Mouse (Mus musculus) Patski (cell line): ENCODE measurements around the gene Sbk1. TPM values are rescaled to one million over a fixed set of nuclear protein-coding genes. Genes with fewer than 3 reads are reported as not detected.
"Not testable (repeated sequence)": the region's sequence is repeated elsewhere in the genome, so short reads cannot be mapped to it uniquely, and the experiment has no call there.

Experiments
- ATAC-seq: fragments of 100-300 bp; one replicate; pipeline ENCODE4 v1.8.0; 2021
- CTCF ChIA-PET: fragments of 350-600 bp; sonication (Branson Sonifier 250); formaldehyde crosslinking; loops from one replicate; lab custom pipeline; 2022; ENCODE audit warnings: inconsistent platforms; lab: Charles Lee
- POLR2A ChIA-PET: fragments of 350-600 bp; sonication (Branson Sonifier 250); formaldehyde crosslinking; loops from one replicate; lab custom pipeline; 2022; ENCODE audit warnings: antibody characterized with exemption, inconsistent platforms; lab: Charles Lee
- DNase-seq: peaks from one replicate; pipeline ENCODE4 v3.0.0-alpha.2; 2011; ENCODE audit warnings: low read depth, low spot score
- H3K27me3 ChIP-seq: fragments of 371-371 bp; one replicate; pipeline ENCODE4 v1.5.1; 2021
- CTCF ChIP-seq: fragments of 100-300 bp; IDR thresholded peaks from one replicate; pipeline ENCODE4 v1.5.1; 2021
- in situ Hi-C: fragments of 300-500 bp; cut with MboI; formaldehyde crosslinking; loops from 3 replicates; pipeline ENCODE4 v1.11.1; 2018; ENCODE audit warnings: low pct_unique_long_range_greater_than_20kb, mixed read lengths
- polyA plus RNA-seq: library from polyadenylated mRNA; unstranded; gene quantifications from one replicate; pipeline ENCODE4 v1.2.3, GENCODE M21; 2021

Sbk1 gene
- polyA plus RNA-seq, 1 experiment from 2014 or later = 19.4 TPM

DNA sequence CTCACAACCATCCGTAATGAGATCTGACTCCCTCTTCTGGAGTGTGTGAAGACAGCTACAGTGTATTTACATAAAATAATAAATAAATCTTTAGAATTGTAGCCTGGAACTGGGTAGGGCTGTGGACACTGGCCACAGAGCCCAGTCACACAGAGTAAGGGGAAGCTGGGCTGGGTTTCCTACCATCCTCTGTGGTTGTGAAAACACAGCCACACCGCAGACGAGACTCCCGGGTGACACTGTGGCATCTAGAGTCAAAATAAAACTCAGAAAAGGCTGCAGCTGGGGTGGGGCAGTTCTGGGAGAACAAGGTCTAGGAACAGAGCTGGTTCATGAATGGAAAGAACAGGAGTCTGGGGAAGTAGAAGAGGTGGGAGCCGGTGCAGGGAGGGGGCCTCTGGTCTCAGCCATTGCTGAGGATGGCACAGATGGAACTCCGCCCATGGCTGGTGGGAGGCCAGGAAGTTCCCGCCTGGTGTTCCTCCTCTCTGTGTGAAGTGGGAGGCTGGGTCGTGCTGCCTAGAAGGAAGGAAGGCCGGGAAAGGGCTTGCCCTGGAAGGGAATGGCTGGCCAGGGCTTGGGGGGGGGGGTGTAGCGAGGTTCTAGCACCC, 15.2 kb downstream of the Sbk1 start:
- POLR2A ChIA-PET = no interaction called here
- H3K27me3 ChIP-seq = no peaks in the 10 kb centered on the region
- ATAC-seq = no peak
- DNase-seq = no peak
- CTCF ChIA-PET = no interaction called here
- in situ Hi-C loops = no loop called here
- no peak for TF ChIP-seq CTCF

GRCm38 (mm10) chr7:126288104-126288497, 15.7 kb downstream of the Sbk1 start:
- CTCF ChIA-PET = no interaction called here
- in situ Hi-C loops = no loop called here
- POLR2A ChIA-PET = no interaction called here
- DNase-seq (no peak), ATAC-seq (no peak)
- no peak for TF ChIP-seq CTCF
- no peaks in the 10 kb centered on the region for H3K27me3 ChIP-seq

DNA sequence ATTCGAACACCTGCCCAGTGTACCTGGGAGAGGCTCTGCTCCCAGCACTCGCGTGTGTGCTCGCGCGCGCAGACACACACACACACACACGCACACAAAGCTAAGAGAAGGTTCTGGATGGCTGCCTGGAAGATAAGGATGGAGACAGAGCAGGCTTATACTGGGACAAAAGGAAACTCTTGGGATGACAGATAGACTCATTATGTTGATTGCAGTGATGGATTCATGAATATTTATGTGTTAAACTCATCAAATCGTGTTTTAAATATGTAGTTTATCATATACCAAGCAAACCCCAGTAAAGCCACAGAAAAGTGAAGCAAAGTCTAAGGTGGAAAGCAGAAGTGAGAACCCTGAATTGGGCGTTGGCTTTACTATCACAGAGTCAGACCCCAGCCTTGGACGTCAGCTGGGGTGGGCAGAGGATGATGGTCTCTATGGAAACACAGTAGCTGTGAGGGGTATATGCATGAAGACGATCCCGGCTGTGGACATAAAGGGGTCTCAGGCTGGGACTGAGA, 16.2 kb downstream of the Sbk1 start:
- POLR2A ChIA-PET = no interaction called here
- no peak for ATAC-seq

GRCm38 (mm10) chr7:126289371-126289770, 17.0 kb downstream of the Sbk1 start:
- DNase-seq (no peak), ATAC-seq (no peak)
- POLR2A ChIA-PET = no interaction called here
- CTCF ChIA-PET = no interaction called here
- no peak for TF ChIP-seq CTCF
- in situ Hi-C loops = no loop called here
- H3K27me3 ChIP-seq = no peaks in the 10 kb centered on the region

More for the DNA sequence above, 16.2 kb downstream of the Sbk1 start:
- CTCF ChIA-PET = no interaction called here
- H3K27me3 ChIP-seq = no peaks in the 10 kb centered on the region
- in situ Hi-C loops = no loop called here
- no peak for DNase-seq
- TF ChIP-seq CTCF = no peak

GRCm38 (mm10) chr7:126289956-126290355, 17.5 kb downstream of the Sbk1 start:
- ChIA-PET POLR2A (no interaction called here), CTCF (no interaction called here)
- no peaks in the 10 kb centered on the region for H3K27me3 ChIP-seq
- no peak for DNase-seq
- no peak for ATAC-seq
- TF ChIP-seq CTCF = no peak
- in situ Hi-C loops = no loop called here

GRCm38 (mm10) chr7:126291681-126292545, 19.5 kb downstream of the Sbk1 start:
- ChIA-PET CTCF (no interaction called here), POLR2A (no interaction called here)
- ATAC-seq = no peak
- H3K27me3 ChIP-seq = no peaks in the 10 kb centered on the region
- no peak for DNase-seq
- no peak for TF ChIP-seq CTCF
- in situ Hi-C loops = no loop called here

DNA sequence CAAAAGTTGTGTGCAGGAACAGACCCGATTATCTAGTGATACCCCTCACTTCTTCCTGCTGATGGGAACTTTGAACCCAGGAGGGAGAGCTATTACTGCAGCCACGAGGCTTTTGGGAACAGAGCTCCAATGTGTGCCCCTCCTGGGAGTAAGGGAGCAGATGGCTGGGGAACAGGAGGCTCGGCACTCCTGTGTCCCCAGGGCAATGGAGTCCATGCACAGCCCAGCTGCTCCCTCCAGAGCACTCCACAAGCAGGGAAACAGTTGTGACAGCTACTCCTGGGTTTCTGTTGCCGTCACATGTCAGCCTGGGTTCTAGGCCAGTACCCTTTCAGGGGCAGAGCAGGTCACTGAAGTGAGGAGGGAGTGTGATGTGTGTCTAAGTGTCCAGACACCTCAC, 20.7 kb downstream of the Sbk1 start:
- no peaks in the 10 kb centered on the region for H3K27me3 ChIP-seq
- POLR2A ChIA-PET = no interaction called here
- DNase-seq (no peak), ATAC-seq (no peak)
- in situ Hi-C loops = no loop called here
- TF ChIP-seq CTCF = no peak
- CTCF ChIA-PET = interaction anchor here (0.8 kb wide), 1 partner anchor 22 kb away, joined by 3 read pairs; no protein-coding TSS in a partner anchor

DNA sequence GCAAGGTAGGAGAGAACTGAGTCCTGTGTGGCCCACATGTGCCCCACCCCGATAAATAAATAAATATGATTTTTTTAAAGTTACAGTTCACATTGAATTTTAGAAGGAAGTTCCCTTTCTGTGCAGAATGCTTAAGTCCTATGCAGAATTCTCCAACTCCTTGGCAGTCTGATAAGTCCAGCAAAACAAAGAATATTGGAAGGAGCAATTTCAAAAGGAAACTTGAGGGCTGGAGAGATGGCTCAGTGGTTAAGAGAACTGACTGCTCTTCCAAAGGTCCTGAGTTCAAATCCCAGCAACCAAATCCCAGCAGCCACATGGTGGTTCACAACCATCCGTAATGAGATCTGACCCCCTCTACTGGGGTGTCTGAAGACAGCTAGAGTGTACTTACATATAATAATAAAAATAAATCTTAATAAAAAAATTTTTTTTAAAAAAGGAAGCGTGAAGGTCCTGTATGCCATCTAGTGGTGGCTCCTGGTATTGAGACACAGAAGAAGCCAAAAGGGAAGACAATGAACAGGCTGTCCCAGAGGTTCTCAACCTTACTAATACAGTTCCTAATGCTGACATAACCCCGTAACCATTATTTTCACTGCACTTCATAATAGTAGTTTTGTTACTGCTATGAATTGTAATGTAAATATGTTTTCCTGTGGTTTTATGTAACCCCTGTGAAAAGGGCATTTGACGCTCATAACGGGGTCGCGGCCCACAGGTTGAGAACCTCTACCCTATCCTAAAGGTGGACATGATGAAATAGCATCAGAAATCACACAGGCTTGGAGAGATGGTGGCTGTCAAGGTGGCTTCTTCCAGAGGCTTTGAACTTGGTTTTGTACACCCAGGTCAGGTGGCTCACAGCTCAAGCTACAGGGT, 25.4 kb downstream of the Sbk1 start:
- no peak for ATAC-seq
- CTCF ChIA-PET = interaction anchor here (0.7 to 1.6 kb wide), 6 partner anchors 17 to 92 kb away, joined by 3 to 4 read pairs (median 3); no protein-coding TSS in a partner anchor
- no peaks in the 10 kb centered on the region for H3K27me3 ChIP-seq
- in situ Hi-C loops = no loop called here
- no peak for DNase-seq
- no peak for TF ChIP-seq CTCF
- POLR2A ChIA-PET = no interaction called here

GRCm38 (mm10) chr7:126298856-126299255, 26.4 kb downstream of the Sbk1 start:
- POLR2A ChIA-PET = interaction anchor here (0.5 kb wide), 1 partner anchor 24 kb away, joined by 3 read pairs; no protein-coding TSS in a partner anchor

DNA sequence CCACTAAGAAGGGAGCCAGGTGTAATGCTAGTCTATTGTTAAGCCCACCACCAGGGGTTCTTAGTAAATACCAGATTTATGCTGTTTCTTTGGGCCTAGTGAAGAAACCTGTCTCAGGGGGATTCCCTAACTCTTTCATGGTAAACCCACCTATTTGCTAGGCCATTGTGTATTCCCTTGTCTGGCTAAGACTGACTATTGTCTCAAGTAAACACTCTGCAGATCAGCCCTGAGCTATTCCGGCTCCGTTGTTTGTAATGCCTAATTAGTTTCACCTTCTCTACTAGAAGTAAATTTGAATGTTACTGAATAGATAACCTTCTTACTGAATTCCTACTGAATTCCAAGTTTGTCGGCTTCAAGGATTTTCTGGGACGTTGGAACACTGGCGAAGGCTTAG, 29.4 kb downstream of the Sbk1 start:
- ATAC-seq, H3K27me3 ChIP-seq, DNase-seq, POLR2A ChIA-PET: not testable (repeated sequence)
- CTCF ChIA-PET = interaction anchor here (1.3 kb wide), 1 partner anchor 44 kb away, joined by 4 read pairs; no protein-coding TSS in a partner anchor
- in situ Hi-C loops = loop anchor here (5.0 kb wide), 1 partner anchor 40 kb away; no protein-coding TSS in a partner anchor

More at GRCm38 (mm10) chr7:126298856-126299255, 26.4 kb downstream of the Sbk1 start:
- TF ChIP-seq CTCF = no peak
- DNase-seq (no peak), ATAC-seq (no peak)
- CTCF ChIA-PET = interaction anchor here (0.8 to 1.6 kb wide), 3 partner anchors 16 to 91 kb away, joined by 3 read pairs; no protein-coding TSS in a partner anchor
- no peaks in the 10 kb centered on the region for H3K27me3 ChIP-seq
- in situ Hi-C loops = no loop called here
